Mouse (Mus musculus): ENCODE results near the gene Golga4.

- TF ChIP-seq CTCF (IDR thresholded peaks at IDR 0.05; ENCODE audit: control insufficient read depth, insufficient read depth, low read length): no peak
- no peak for TF ChIP-seq POLR2A (IDR thresholded peaks at IDR 0.05; ENCODE audit: borderline replicate concordance, control insufficient read depth, low read depth, low read length)
Measured at GRCm38 (mm10) chr9:118508601-118509000, 2.5 kb downstream of the Golga4 start.
